Mouse (Mus musculus) Patski (cell line): ENCODE measurements around the gene Clmn. TPM values are rescaled to one million over a fixed set of nuclear protein-coding genes. Genes with fewer than 3 reads are reported as not detected.

Source experiments
- ATAC-seq: fragments of 100-300 bp; one replicate; pipeline ENCODE4 v1.8.0; 2021
- CTCF ChIA-PET: fragments of 350-600 bp; sonication (Branson Sonifier 250); formaldehyde crosslinking; loops from one replicate; lab custom pipeline; 2022; ENCODE audit warnings: inconsistent platforms; lab: Charles Lee
- POLR2A ChIA-PET: fragments of 350-600 bp; sonication (Branson Sonifier 250); formaldehyde crosslinking; loops from one replicate; lab custom pipeline; 2022; ENCODE audit warnings: antibody characterized with exemption, inconsistent platforms; lab: Charles Lee
- DNase-seq: peaks from one replicate; pipeline ENCODE4 v3.0.0-alpha.2; 2011; ENCODE audit warnings: low read depth, low spot score
- H3K27me3 ChIP-seq: fragments of 371-371 bp; one replicate; pipeline ENCODE4 v1.5.1; 2021
- CTCF ChIP-seq: fragments of 100-300 bp; IDR thresholded peaks from one replicate; pipeline ENCODE4 v1.5.1; 2021
- in situ Hi-C: fragments of 300-500 bp; cut with MboI; formaldehyde crosslinking; loops from 3 replicates; pipeline ENCODE4 v1.11.1; 2018; ENCODE audit warnings: low pct_unique_long_range_greater_than_20kb, mixed read lengths
- polyA plus RNA-seq: library from polyadenylated mRNA; unstranded; gene quantifications from one replicate; pipeline ENCODE4 v1.2.3, GENCODE M21; 2021

The Clmn gene
- polyA plus RNA-seq, 1 experiment from 2014 or later = 43.8 TPM

DNA sequence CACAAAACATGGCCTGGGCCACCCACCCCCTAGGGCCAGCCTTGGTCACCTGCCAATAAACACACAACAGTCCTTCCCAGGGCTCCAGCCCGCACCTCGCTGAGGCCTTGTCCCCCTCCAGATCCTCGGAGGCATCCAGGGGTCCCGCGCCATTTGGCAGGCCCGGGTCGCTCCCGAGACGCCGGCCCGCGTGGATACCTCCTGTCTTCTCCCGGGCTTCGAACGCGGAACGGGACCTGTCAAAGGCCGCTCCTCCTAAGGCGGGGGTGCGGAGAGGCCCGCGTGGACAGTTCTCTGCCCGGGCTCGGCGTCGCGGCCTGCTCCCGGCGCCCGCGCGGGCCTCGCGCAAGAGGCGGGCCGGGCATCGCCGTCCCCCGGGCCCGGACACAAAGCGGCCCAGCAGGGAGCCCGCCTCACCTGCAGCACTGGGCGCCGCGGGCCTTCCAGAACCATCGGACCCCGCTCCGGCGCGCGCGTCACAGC lies 113.5 kb downstream of the Clmn start:
- peak; percentile 9 for ATAC-seq
- no peaks in the 10 kb centered on the region for H3K27me3 ChIP-seq
- TF ChIP-seq CTCF = no peak
- DNase-seq = no peak
- ChIA-PET POLR2A (no interaction called here), CTCF (no interaction called here)
- in situ Hi-C loops = no loop called here

DNA sequence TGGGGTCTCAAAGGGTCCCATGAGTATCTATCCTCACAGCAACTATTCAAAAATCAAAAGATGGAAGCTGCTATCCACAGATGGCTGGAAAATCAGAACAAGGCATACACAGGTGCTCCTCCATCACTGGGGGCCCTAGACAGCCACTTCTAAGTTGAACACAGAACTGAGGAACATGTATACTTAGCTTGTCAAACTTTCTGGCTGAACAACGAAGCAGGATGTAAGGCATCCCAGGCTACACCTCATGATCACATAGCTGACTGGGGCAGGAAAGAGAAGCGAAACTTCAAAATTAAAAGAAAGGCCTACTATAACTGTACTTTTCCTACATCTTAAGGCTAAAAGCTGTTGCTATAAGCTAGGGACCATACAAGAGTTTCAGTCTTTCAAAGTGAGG lies 115.9 kb downstream of the Clmn start:
- in situ Hi-C loops = no loop called here
- DNase-seq = no peak
- ChIA-PET POLR2A (interaction anchor here (0.5 kb wide), 1 partner anchor 72 kb away, joined by 5 read pairs; no protein-coding TSS in a partner anchor), CTCF (interaction anchor here (1.5 kb wide), 1 partner anchor 9 kb away, joined by 4 read pairs; no protein-coding TSS in a partner anchor)
- no peaks in the 10 kb centered on the region for H3K27me3 ChIP-seq
- no peak for ATAC-seq
- no peak for TF ChIP-seq CTCF

DNA sequence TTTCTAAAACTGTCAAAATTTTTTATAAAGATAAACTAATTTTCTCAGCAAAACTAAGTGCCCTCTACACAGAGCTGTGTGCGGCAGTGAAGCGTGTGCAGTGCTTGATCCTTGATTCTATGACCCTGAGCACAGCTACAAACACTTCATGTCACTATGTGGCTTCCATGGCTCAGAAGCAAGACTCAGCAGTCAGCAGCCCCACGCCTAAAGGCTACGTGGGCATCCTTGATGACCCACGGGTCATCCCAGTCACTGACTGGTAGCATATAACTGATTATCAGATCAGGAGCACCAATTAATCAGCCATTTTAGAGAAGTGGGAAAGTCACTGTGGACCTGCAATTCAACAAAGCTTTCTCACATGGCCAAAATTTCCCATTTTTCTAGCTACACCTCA lies 117.6 kb downstream of the Clmn start:
- ChIA-PET POLR2A (no interaction called here), CTCF (no interaction called here)
- H3K27me3 ChIP-seq = no peaks in the 10 kb centered on the region
- TF ChIP-seq CTCF = no peak
- no peak for ATAC-seq
- no peak for DNase-seq
- in situ Hi-C loops = no loop called here

DNA sequence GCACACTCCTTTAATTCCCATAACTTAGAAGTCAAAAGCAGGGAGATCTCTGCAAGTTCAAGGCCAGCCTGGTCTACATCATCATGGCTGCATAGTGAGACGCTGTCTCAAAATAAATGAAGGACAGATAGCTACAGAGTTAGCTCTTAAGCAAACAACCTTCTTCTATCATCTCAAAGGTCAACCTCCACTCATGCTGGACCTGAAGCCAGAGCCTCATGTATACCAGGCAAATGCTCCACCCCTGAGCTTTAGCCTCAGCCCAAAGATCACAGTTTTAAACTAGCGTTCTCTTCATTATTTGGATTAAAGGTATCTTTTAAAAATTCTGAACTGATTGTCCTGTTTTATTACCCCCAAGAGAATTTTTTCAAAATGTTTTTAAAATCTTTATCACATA lies 118.3 kb downstream of the Clmn start:
- ChIA-PET POLR2A (no interaction called here), CTCF (no interaction called here)
- no peak for DNase-seq
- no peaks in the 10 kb centered on the region for H3K27me3 ChIP-seq
- TF ChIP-seq CTCF = no peak
- in situ Hi-C loops = no loop called here
- no peak for ATAC-seq

DNA sequence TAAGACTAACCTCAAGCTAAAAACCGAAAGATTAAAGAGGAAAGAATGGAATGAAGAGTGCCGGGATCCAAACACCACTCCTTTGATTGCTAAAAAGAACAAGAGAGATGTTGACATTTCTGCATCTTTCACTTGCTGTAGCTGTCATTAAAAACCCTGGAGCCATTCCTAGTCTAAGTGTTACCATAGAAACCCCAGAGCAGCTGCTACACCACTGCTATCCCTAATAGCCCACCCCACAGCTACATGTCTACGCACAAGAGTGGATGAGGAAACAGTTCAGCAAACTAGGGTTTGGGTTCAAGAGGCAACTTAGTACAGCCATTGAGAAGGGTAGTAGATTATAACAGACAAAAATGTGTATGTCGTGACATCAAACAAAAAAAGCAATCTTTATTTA lies 121.2 kb downstream of the Clmn start:
- ATAC-seq (no peak), DNase-seq (no peak)
- ChIA-PET POLR2A (no interaction called here), CTCF (no interaction called here)
- no peak for TF ChIP-seq CTCF
- H3K27me3 ChIP-seq = no peaks in the 10 kb centered on the region
- in situ Hi-C loops = no loop called here

DNA sequence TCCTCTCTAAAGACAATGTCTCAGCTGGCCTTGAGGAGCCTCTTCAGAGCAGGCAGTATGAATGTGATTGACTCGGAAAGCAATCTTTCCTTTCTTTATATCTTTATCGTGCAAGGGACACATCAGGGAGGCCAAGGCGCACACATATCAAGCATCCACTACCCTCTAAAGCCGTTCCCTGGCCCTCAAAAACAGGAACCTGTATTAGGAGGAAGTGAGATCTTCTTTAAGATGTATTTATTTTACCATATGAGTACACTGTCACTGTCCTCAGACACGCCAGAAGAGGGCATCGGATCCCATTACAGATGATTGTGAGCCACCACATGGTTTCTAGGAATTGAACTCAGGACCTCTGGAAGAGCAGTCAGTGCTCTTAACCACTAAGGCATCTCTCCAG lies 122.6 kb downstream of the Clmn start:
- CTCF ChIA-PET = no interaction called here
- POLR2A ChIA-PET = no interaction called here
- no peak for ATAC-seq
- in situ Hi-C loops = no loop called here
- no peak for DNase-seq
- TF ChIP-seq CTCF = peak; percentile 31
- no peaks in the 10 kb centered on the region for H3K27me3 ChIP-seq

DNA sequence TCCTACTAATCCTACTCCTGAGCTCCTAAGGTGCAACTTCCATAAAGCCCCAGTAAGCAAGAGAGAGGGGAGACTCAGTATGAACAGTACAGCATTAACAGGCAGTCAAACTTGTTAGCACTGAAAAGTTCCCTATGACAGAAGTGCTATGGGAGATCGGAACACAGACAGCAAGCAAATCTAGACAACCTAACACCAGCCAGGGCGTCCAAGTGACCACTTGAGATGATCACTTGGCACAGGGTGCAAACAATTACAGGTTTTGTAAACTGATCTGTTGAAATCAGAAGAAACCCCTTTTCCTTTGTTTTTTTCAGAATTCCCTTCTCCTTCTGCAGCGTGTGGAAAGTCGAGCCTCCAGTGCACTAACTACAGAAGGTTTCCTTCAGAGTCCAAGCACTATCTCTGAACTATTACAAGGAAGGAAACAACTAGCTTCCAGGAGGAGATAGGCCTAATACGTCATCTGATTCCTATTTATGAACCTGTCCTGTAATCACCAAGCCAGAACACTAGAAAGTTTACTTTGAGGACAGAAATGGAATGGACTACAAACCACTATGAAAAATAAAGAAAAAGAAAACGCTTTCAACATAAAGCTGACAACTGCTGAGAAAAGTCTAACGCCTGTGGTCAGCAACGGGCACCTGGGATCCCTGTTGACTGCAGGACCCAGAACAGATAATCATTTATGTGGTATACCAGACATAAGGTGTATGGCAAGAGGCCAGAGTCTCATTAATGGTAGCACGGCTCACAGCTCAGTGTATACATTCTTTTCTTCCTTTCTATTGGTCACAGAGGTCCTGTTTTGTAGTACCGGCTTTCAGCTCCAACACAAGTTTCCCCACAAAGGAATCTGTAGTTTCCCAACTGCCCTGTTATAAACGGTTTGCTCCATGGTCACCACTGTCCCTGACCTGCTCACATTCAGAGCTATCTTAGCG lies 123.8 kb downstream of the Clmn start:
- no peak for ATAC-seq
- CTCF ChIA-PET = interaction anchor here (0.8 to 1.5 kb wide), 5 partner anchors 9 to 28 kb away, joined by 3 read pairs; no protein-coding TSS in a partner anchor

DNA sequence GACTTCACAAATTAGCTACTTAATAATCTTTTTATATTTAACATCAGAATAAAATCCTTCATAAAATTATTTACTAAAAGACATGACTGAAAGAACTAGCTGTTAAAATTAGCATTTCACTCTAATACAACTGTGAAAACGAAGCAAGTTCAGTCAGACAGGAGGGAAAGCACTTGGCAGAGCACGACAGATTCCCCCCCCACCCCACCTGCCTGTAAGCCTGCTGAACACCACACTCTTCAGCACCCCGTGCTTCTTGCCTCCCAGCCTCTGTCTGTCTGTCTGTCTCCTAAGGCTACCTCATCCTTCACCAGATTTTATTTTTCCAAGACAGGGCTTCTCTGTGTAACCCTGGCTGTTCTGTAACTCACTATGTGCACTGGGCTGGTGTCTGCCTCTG lies 125.9 kb downstream of the Clmn start:
- in situ Hi-C loops = no loop called here
- POLR2A ChIA-PET = no interaction called here
- DNase-seq (no peak), ATAC-seq (no peak)
- CTCF ChIA-PET = interaction anchor here (1.6 kb wide), 1 partner anchor 10 kb away, joined by 4 read pairs; no protein-coding TSS in a partner anchor
- no peak for TF ChIP-seq CTCF
- H3K27me3 ChIP-seq = no peaks in the 10 kb centered on the region

More for the DNA sequence above, 123.8 kb downstream of the Clmn start:
- no peak for DNase-seq
- in situ Hi-C loops = no loop called here
- no peaks in the 10 kb centered on the region for H3K27me3 ChIP-seq
- TF ChIP-seq CTCF = no peak
- POLR2A ChIA-PET = no interaction called here

DNA sequence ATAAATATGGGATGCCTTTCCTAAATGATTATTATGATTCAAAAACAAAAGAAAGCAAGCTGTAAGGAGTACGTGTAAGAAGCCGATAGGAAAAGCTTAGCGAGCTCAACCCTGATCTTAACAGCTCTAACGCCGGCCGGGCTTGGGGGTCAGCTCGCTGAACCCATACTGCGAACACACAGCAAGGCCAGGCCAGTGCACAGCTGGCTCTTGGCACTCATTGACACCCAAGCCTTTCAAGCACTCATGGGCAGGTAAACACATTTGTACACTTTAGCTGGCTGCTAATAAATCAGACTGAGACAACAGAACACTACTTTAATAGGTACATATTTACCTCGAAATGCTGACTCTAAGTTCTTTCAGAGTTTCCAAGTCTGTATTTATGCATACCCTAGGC lies 126.4 kb downstream of the Clmn start:
- DNase-seq (no peak), ATAC-seq (no peak)
- CTCF ChIA-PET = no interaction called here
- TF ChIP-seq CTCF = no peak
- in situ Hi-C loops = no loop called here
- POLR2A ChIA-PET = no interaction called here
- no peaks in the 10 kb centered on the region for H3K27me3 ChIP-seq

DNA sequence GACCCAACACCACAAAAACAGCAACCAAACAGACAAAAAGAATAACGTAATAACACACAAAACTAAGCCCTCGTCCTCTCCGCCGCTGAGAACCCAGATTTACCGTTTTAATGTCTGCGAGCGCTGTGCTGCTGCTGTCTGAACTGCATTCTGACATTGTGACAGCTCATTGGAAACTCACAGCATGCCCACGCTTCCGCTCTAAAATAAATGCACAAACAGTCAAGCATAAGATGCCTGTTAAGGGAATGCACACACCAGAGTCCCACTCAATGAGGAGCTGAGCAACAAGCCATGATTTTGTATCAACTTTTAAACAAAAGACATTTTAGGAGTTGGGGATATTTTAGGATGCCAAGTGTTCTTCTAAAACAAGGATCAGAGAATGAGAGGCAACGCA lies 127.2 kb downstream of the Clmn start:
- POLR2A ChIA-PET = no interaction called here

DNA sequence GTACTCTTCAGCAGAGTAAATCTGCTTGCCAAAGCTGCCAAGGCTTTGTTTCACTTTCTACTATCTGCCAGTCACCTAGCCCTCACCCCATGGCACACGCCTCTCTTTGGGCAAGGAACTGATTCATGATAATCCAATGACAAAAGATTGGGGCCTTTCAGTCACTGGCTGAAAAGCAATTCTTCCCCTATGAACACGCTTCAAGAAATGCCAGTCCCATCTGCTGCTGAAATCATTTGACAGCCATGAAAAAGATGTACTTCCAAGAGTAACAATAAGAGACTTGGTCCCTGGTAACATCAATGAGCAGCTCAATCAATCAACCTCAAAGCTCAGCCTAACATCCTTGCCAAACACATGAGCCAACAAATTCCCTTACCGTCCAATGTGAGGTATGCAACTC lies 128.9 kb downstream of the Clmn start:
- no peaks in the 10 kb centered on the region for H3K27me3 ChIP-seq
- in situ Hi-C loops = no loop called here
- no peak for DNase-seq
- TF ChIP-seq CTCF = no peak
- ChIA-PET CTCF (interaction anchor here (1.3 kb wide), 1 partner anchor 203 kb away, joined by 3 read pairs; no protein-coding TSS in a partner anchor), POLR2A (no interaction called here)
- ATAC-seq = no peak

More for the DNA sequence above, 127.2 kb downstream of the Clmn start:
- TF ChIP-seq CTCF = no peak
- in situ Hi-C loops = no loop called here
- CTCF ChIA-PET = no interaction called here
- ATAC-seq = no peak
- no peaks in the 10 kb centered on the region for H3K27me3 ChIP-seq
- no peak for DNase-seq
